Mouse (Mus musculus) forebrain, postnatal 0 days (tissue): ENCODE data around the gene Rrm1. TPM values are rescaled to one million over a fixed set of nuclear protein-coding genes. Genes with fewer than 3 reads are reported as not detected.

Experiments used
- ATAC-seq: fragments of 200-750 bp; cut with Nextera tagmentation; 2 replicates; pipeline ENCODE4 v1.8.0; 2017; ENCODE audit warnings: mild to moderate bottlenecking, moderate library complexity
- DNase-seq: peaks from one replicate; pipeline ENCODE4 v3.0.0-alpha.2; 2015
- H3K27ac ChIP-seq: fragments of 300-500 bp; sonication (generic); 2 replicates; pipeline ENCODE4 v1.5.1; 2014; ENCODE audit warnings: low read depth, mild to moderate bottlenecking, antibody characterized with exemption, low read length, moderate library complexity, mixed read lengths
- H3K27me3 ChIP-seq: fragments of 300-500 bp; sonication (generic); 2 replicates; pipeline ENCODE4 v1.6.1; 2014; ENCODE audit warnings: mild to moderate bottlenecking, low read length, mixed read lengths; ENCODE audit not compliant: insufficient read depth
- H3K36me3 ChIP-seq: fragments of 300-500 bp; sonication (generic); 2 replicates; pipeline ENCODE4 v1.6.1; 2014; ENCODE audit warnings: mild to moderate bottlenecking, moderate library complexity; ENCODE audit not compliant: insufficient read depth
- H3K4me1 ChIP-seq: fragments of 300-500 bp; sonication (generic); 2 replicates; pipeline ENCODE4 v1.6.1; 2014; ENCODE audit warnings: antibody characterized with exemption; ENCODE audit not compliant: insufficient read depth
- H3K4me2 ChIP-seq: fragments of 300-500 bp; sonication (generic); 2 replicates; pipeline ENCODE4 v1.6.1; 2014; ENCODE audit warnings: low read depth, mild to moderate bottlenecking, moderate library complexity
- H3K4me3 ChIP-seq: fragments of 300-500 bp; sonication (generic); 2 replicates; pipeline ENCODE4 v1.5.1; 2014; ENCODE audit warnings: low read depth, low read length, mixed read lengths
- H3K9ac ChIP-seq: fragments of 300-500 bp; sonication (generic); 2 replicates; pipeline ENCODE4 v1.6.1; 2014; ENCODE audit warnings: mild to moderate bottlenecking
- H3K9me3 ChIP-seq: fragments of 300-500 bp; sonication (generic); 2 replicates; pipeline ENCODE4 v1.6.1; 2016; ENCODE audit warnings: low read length
- CTCF ChIP-seq: sonication (generic); IDR thresholded peaks from 2 replicates; pipeline ENCODE4 v1.5.1; 2016; ENCODE audit warnings: antibody characterized with exemption, control low read depth, low read depth
- WGBS: fragments of 180-500 bp; shearing (Covaris S2); extraction: QIAGEN DNeasy Blood & Tissue Kit; methylation state at CpG from one replicate; pipeline ENCODE4 v1.1.7; 2014; 5-methylcytosine and 5-hydroxymethylcytosine counted together
- polyA plus RNA-seq: library from polyadenylated mRNA; unstranded; fragments of >200 nt; fragmentation: Nextera tagmentation; extraction: Ambion mirVana; gene quantifications from 2 replicates; pipeline ENCODE4 v1.2.1, GENCODE M21; 2015
- total RNA-seq: library from RNA; depleted of rRNA; stranded (reverse); fragments of >200 nt; gene quantifications from 2 replicates; pipeline ENCODE4 v1.2.3, GENCODE M21; 2014

The Rrm1 gene
- total and polyA plus RNA-seq, 2 experiments from 2014 or later: 30.9 to 40.0 TPM

GRCm38 (mm10) chr7:102415841-102416240, 25.7 kb upstream of the Rrm1 start:
- H3K9ac ChIP-seq: no peak overlapping the region
- 32% methylated on average over 6 of the region's 6 CpGs for WGBS
- H3K27ac ChIP-seq: no peak overlapping the region
- no peaks in the 10 kb centered on the region for H3K4me1 ChIP-seq
- ATAC-seq (no peak), DNase-seq (no peak)
- H3K27me3 ChIP-seq: no peaks in the 10 kb centered on the region
- H3K4me3 ChIP-seq: no peak overlapping the region
- no peak for TF ChIP-seq CTCF
- no peaks in the 10 kb centered on the region for H3K9me3 ChIP-seq
- H3K4me2 ChIP-seq: no peak overlapping the region
- no peaks in the 10 kb centered on the region for H3K36me3 ChIP-seq

- WGBS: 3% methylated on average over 4 of the region's 4 CpGs
- Histone ChIP-seq H3K9me3 (no peaks in the 10 kb centered on the region), H3K4me2 (no peak overlapping the region), H3K4me3 (no peak overlapping the region), H3K36me3 (no peaks in the 10 kb centered on the region), H3K27me3 (no peaks in the 10 kb centered on the region), H3K9ac (no peak overlapping the region), H3K4me1 (no peaks in the 10 kb centered on the region), H3K27ac (no peak overlapping the region)
- DNase-seq: peak; percentile 79
- TF ChIP-seq CTCF: peak; percentile 91
- peak; percentile 86 for ATAC-seq
Measured at GRCm38 (mm10) chr7:102417398-102417797, 24.1 kb upstream of the Rrm1 start.

GRCm38 (mm10) chr7:102422036-102422435, 19.5 kb upstream of the Rrm1 start:
- Histone ChIP-seq H3K4me2 (no peak overlapping the region), H3K4me1 (no peaks in the 10 kb centered on the region), H3K9ac (no peak overlapping the region), H3K9me3 (no peaks in the 10 kb centered on the region), H3K27me3 (no peaks in the 10 kb centered on the region), H3K4me3 (no peak overlapping the region), H3K36me3 (0 out of 2 replicates have a peak, but pooled peaks cover 3% of the 10 kb centered on the region), H3K27ac (no peak overlapping the region)
- ATAC-seq (no peak), DNase-seq (no peak)
- WGBS: 94% methylated on average over 2 of the region's 2 CpGs
- TF ChIP-seq CTCF: no peak

- ATAC-seq (no peak), DNase-seq (no peak)
- no peaks in the 10 kb centered on the region for H3K4me1 ChIP-seq
- 54% methylated on average over 6 of the region's 6 CpGs for WGBS
- H3K36me3 ChIP-seq: peaks cover 9% of the 10 kb centered on the region
- H3K4me2 ChIP-seq: no peak overlapping the region
- no peak overlapping the region for H3K27ac ChIP-seq
- no peaks in the 10 kb centered on the region for H3K9me3 ChIP-seq
- H3K9ac ChIP-seq: no peak overlapping the region
- TF ChIP-seq CTCF: no peak
- H3K4me3 ChIP-seq: no peak overlapping the region
- H3K27me3 ChIP-seq: no peaks in the 10 kb centered on the region
Measured at GRCm38 (mm10) chr7:102425933-102426685, 15.4 kb upstream of the Rrm1 start.

- TF ChIP-seq CTCF: no peak
- no peaks in the 10 kb centered on the region for H3K4me1 ChIP-seq
Measured at GRCm38 (mm10) chr7:102434344-102434743, 7.2 kb upstream of the Rrm1 start.

GRCm38 (mm10) chr7:102440822-102441656, 456 bp upstream of the Rrm1 start:
- DNase-seq (no peak), ATAC-seq (no peak; the same call in 1 of the 2 replicates)
- WGBS: 51% methylated on average over 15 of the region's 15 CpGs
- peak overlapping the region; percentile 42 for H3K4me2 ChIP-seq
- peak overlapping the region; percentile 60 for H3K4me3 ChIP-seq
- peak overlapping the region; percentile 36; the same call in 1 of the 2 replicates for H3K9ac ChIP-seq
- H3K9me3 ChIP-seq: no peaks in the 10 kb centered on the region
- H3K27ac ChIP-seq: peak overlapping the region; percentile 70
- no peak for TF ChIP-seq CTCF
- H3K4me1 ChIP-seq: no peaks in the 10 kb centered on the region
- peaks cover 5% of the 10 kb centered on the region; the same call in 1 of the 2 replicates for H3K36me3 ChIP-seq
- no peaks in the 10 kb centered on the region for H3K27me3 ChIP-seq

More at GRCm38 (mm10) chr7:102434344-102434743, 7.2 kb upstream of the Rrm1 start:
- H3K4me2 ChIP-seq: no peak overlapping the region
- no peak overlapping the region for H3K9ac ChIP-seq
- no peak overlapping the region for H3K27ac ChIP-seq
- DNase-seq (no peak), ATAC-seq (no peak)
- WGBS: 79% methylated on average over 2 of the region's 2 CpGs
- H3K36me3 ChIP-seq: peaks cover 26% of the 10 kb centered on the region
- H3K27me3 ChIP-seq: no peaks in the 10 kb centered on the region
- no peaks in the 10 kb centered on the region for H3K9me3 ChIP-seq
- no peak overlapping the region for H3K4me3 ChIP-seq

- Histone ChIP-seq H3K9me3 (no peaks in the 10 kb centered on the region), H3K27me3 (no peaks in the 10 kb centered on the region), H3K4me2 (peak overlapping the region; percentile 82), H3K36me3 (peaks cover 14% of the 10 kb centered on the region), H3K4me3 (peak overlapping the region; percentile 60), H3K9ac (peak overlapping the region; percentile 53), H3K27ac (no peak overlapping the region), H3K4me1 (no peaks in the 10 kb centered on the region)
- ATAC-seq: no peak
- under 1% methylated on average over 4 of the region's 4 CpGs for WGBS
- TF ChIP-seq CTCF: no peak
- no peak for DNase-seq
Measured at GRCm38 (mm10) chr7:102442432-102442831, 937 bp downstream of the Rrm1 start.
